Mouse (Mus musculus): ENCODE data around the gene Krt222.

The Krt222 gene

GRCm38 (mm10) chr11:99238468-99238867 is 5.4 kb downstream of the Krt222 start:
- no peak for DNase-seq (ENCODE audit: low spot score)

DNA sequence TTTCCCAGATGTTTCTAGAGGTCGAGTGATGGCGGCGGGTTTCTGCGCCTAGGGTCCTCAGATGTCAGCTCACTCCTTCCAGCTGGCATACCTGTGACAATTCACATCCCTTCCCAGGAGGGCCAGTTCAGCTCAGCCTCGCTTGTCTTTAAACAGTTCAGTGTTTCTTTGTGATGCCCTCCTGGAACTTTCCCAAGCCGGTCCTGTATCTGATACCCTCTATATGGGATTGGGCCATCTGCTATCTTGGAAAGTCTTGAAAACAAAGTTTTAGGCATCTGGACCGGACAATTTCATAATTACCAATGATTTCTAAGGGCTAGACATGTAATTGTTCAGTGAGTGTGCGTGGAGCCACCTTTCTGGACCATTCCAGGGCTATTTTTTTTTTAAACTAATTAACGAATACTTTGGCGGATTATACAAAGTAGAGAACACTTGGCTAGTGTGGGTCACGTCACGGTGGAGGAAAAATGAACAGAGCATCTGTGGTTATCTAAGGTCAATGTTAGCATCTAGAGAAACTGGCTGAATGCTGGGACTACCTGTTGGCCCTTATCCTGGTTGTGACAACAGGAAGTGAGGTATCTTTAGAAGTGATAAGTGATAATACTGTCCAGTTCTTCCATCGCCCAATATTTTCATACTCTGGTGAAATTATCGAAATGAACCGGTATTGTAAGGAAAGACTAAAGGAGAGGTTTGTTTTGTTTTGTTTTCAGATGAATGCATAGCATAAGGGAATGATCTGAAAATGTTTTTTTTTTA is 12.7 kb downstream of the Krt222 start:
- DNase-seq (ENCODE audit: low spot score): no peak

DNA sequence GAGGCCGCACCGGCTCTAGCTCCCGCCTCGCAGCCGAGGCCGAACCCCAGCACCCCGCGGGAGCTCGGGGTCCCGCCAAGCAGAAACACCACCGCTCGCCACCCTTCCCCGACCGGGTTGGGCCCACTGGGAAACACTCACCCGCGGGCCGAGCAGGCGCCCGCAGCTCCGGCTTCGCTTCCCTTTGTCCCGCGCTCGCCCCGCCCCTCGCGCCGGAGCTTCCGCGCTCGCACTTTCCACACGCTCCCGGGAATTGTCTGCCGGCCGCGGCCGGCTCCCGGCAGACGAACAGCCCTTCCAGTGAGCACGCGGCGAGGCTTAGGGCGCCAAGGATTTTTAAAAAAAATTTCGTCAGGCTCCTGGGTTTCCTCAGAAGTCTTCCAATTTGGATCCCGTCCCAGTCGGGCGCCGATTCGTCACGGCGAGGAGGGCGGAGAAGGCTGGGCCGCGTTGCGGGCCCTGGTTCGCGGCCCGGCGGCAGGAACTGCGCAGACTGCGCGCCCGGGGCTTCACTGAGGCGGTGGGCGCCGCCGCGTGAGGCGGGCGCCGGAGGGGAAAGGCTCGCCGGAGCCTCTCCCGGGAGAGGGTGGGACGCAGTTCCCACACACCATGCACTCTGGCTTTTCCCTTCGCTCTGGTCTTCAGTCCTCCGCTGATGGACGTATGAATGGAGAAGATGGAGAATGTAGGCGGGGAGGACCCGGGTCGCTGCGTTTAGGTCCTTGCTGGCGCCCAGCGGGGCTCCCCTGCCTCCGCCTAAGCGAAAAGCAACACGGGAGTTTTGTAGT is 13.4 kb downstream of the Krt222 start, which contains the start of gene Smarce1:
Smarce1 (minus strand) TSS at position 757 of the 788 bp plus-strand sequence.
- peak; percentile 84 for DNase-seq (ENCODE audit: low spot score)

GRCm38 (mm10) chr11:99229641-99230260 is 14.1 kb downstream of the Krt222 start:
- no peak for DNase-seq (ENCODE audit: low spot score)

GRCm38 (mm10) chr11:99226298-99226697 is 17.6 kb downstream of the Krt222 start:
- no peak for DNase-seq (ENCODE audit: low spot score)

- no peak for DNase-seq (ENCODE audit: low spot score)
These were observed 20.6 kb downstream of the Krt222 start for GRCm38 (mm10) chr11:99223310-99223709.

GRCm38 (mm10) chr11:99221811-99222210 is 22.1 kb downstream of the Krt222 start:
- no peak for DNase-seq (ENCODE audit: low spot score)

- DNase-seq (ENCODE audit: low spot score): no peak
These were observed 26.5 kb downstream of the Krt222 start for GRCm38 (mm10) chr11:99217248-99217986.

GRCm38 (mm10) chr11:99216181-99216580 is 27.7 kb downstream of the Krt222 start:
- no peak for DNase-seq (ENCODE audit: low spot score)

DNA sequence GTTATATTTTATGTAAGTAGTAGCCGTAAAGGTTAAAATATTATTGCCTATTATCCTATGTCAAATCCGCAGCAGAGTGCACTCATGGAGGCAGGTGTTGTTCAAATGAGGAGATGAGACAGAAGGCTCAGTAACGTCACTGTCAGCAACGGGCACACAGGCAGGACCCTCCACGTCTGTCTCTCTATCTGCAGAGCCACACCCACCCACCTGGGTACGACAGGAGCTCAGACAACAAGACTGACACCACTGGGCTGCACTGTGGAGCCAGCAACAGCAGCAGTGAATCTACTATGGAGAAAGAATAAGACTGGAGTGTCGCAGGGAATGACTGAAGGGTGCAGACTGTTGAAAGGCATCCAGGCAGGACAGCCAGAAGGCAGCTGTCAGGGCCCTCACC is 31.2 kb downstream of the Krt222 start:
- DNase-seq (ENCODE audit: low spot score): no peak

DNA sequence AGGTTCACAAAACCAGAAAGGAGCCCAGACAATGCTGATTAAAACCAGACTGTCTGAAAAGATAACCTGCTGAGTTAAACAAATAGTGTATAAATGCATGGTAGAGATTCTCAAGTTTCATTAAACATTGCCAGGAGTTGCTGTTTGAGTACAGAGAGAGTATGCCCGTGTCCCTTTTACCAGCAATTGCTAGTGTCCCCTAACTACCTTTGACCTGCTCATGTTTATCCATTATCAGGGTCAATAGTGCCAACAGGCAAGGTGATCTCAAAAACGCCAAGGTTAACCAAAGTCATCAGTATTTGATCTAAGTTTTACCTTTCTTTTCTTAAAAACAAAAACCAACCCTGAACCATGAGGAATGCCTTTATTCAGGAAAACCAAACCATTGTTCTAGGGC is 31.9 kb downstream of the Krt222 start:
- no peak for DNase-seq (ENCODE audit: low spot score)

GRCm38 (mm10) chr11:99208105-99208669 is 35.7 kb downstream of the Krt222 start:
- DNase-seq (ENCODE audit: low spot score): no peak

DNA sequence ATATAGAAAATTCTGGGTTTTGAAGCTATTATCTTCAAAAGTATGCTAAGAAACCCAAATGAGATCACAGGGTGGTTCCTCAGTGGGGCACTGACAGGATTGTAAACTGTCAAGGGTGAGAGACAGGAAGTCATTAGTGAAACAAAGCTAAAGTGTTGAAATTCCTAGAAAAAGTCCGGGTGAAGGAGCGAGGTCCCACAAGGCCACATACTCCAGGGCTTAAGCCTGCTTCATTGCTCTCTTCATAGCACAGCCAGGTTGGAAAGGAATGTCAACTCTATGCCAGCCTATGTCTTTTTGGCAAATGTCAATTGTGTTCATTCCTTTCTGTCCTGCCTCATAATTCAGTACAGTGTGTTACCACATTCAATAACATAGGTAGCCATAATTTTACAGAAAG is 36.4 kb downstream of the Krt222 start:
- no peak for DNase-seq (ENCODE audit: low spot score)

- DNase-seq (ENCODE audit: low spot score): no peak
These were observed 36.9 kb downstream of the Krt222 start for GRCm38 (mm10) chr11:99206954-99207353.

- peak; percentile 73 for DNase-seq (ENCODE audit: low spot score)
These were observed 54.7 kb downstream of the Krt222 start for GRCm38 (mm10) chr11:99189154-99189582.

DNA sequence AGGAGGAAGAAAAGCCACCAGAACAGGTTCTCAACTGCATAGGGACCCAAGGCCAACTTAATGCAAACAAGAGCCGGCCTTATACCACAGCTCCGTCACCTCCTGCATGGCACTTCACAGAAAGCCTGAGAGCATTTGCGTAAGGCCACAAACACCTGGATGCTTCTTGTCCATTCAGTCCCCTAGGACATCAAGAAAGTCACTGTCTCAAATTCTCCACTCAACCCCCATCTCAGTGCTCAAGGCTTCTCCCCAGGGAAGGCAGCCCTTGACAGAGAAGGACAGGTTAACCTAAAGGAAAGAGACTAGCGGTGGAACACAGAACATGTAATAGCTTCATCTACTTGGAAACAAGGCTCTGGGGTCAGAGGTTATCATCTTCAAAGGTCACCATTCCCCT is 56.5 kb downstream of the Krt222 start:
- no peak for DNase-seq (ENCODE audit: low spot score)

DNA sequence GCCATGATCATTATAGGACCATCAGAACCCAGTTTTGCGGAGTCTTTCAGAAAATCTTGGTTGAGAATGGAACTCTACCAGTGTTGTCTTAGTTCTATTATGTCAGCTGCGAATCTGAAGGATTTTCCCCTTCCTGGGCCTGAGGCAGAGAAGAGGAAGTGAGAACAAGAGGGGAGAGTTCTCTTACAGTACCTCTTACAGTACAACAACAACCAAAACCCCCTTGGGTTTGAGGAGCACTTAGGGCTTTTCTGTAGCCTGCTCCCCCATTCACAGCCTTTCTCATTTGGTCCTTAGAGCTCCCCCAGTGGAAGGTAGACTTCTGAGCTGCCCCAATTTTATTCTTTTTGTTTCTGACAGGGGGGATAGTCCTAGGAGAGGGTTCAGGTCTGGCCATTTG is 57.0 kb downstream of the Krt222 start:
- DNase-seq (ENCODE audit: low spot score): no peak
